Mouse (Mus musculus): ENCODE results near the gene Gm27021.

- TF ChIP-seq CTCF (IDR thresholded peaks at IDR 0.05; ENCODE audit: low read depth, low read length): no peak
- no peak for TF ChIP-seq POLR2A (IDR thresholded peaks at IDR 0.05; ENCODE audit: insufficient read depth, low read length)
- TF ChIP-seq EP300 (IDR thresholded peaks at IDR 0.05; ENCODE audit: insufficient read depth, low read depth, low read length): no peak
Observed at GRCm38 (mm10) chr8:120673298-120673697, 5.4 kb upstream of the Gm27021 start.
